Mouse (Mus musculus) forebrain, embryonic 11.5 days (tissue): ENCODE measurements around the gene Tsen2. TPM values are rescaled to one million over a fixed set of nuclear protein-coding genes. Genes with fewer than 3 reads are reported as not detected.

ENCODE experiments used
- ATAC-seq: fragments of 200-750 bp; cut with Nextera tagmentation; replicated peaks from 2 replicates; pipeline ENCODE4 v1.8.0; 2017; ENCODE audit warnings: moderate TSS enrichment; ENCODE audit not compliant: low FRiP score
- DNase-seq: peaks from one replicate; pipeline ENCODE4 v3.0.0-alpha.2; 2017; ENCODE audit warnings: low spot score
- H3K27ac ChIP-seq: fragments of 300-500 bp; sonication (generic); 2 replicates; pipeline ENCODE4 v1.5.1; 2014; ENCODE audit warnings: low read depth, low read length
- H3K27me3 ChIP-seq: fragments of 300-500 bp; sonication (generic); 2 replicates; pipeline ENCODE4 v1.6.1; 2014; ENCODE audit warnings: mild to moderate bottlenecking, low read length, mixed read lengths; ENCODE audit not compliant: control insufficient read depth, insufficient read depth
- H3K36me3 ChIP-seq: fragments of 300-500 bp; sonication (generic); 2 replicates; pipeline ENCODE4 v1.6.1; 2014; ENCODE audit warnings: mild to moderate bottlenecking, low read length, moderate library complexity, mixed read lengths; ENCODE audit not compliant: control insufficient read depth, insufficient read depth
- H3K4me1 ChIP-seq: fragments of 300-500 bp; sonication (generic); replicated peaks from 2 replicates; pipeline ENCODE4 v1.6.1; 2014; ENCODE audit warnings: low read length, mixed read lengths; ENCODE audit not compliant: control insufficient read depth, insufficient read depth
- H3K4me2 ChIP-seq: fragments of 300-500 bp; sonication (generic); 2 replicates; pipeline ENCODE4 v1.6.1; 2014; ENCODE audit warnings: low read depth, mild to moderate bottlenecking, low read length, moderate library complexity, mixed read lengths; ENCODE audit not compliant: severe bottlenecking
- H3K4me3 ChIP-seq: fragments of 300-500 bp; sonication (generic); 2 replicates; pipeline ENCODE4 v1.5.1; 2014; ENCODE audit warnings: low read depth, low read length
- H3K9ac ChIP-seq: fragments of 300-500 bp; sonication (generic); 2 replicates; pipeline ENCODE4 v1.6.1; 2014; ENCODE audit warnings: low read length
- H3K9me3 ChIP-seq: fragments of 300-500 bp; sonication (generic); 2 replicates; pipeline ENCODE4 v1.6.1; 2016; ENCODE audit warnings: low read length, mixed read lengths; ENCODE audit not compliant: control insufficient read depth
- WGBS: fragments of 180-500 bp; shearing (Covaris S2); extraction: QIAGEN DNeasy Blood & Tissue Kit; methylation state at CpG from one replicate; pipeline ENCODE4 v1.1.7; 2014; 5-methylcytosine and 5-hydroxymethylcytosine counted together
- polyA plus RNA-seq: library from polyadenylated mRNA; unstranded; fragments of >200 nt; fragmentation: Nextera tagmentation; extraction: Ambion mirVana; gene quantifications from 2 replicates; pipeline ENCODE4 v1.2.1, GENCODE M21; 2014

Tsen2 gene
- polyA plus RNA-seq, 1 experiment from 2014 or later, result 33.8 TPM

- H3K9me3 ChIP-seq, result no peaks in the 10 kb centered on the region; the same call in 1 of the 2 replicates
- H3K27ac ChIP-seq, result no peak overlapping the region
- 94% methylated on average over 3 of the region's 3 CpGs for WGBS
- no peak overlapping the region for H3K9ac ChIP-seq
- no peaks in the 10 kb centered on the region for H3K27me3 ChIP-seq
- H3K4me1 ChIP-seq, result no peaks in the 10 kb centered on the region
- DNase-seq, result no peak
- no peak for ATAC-seq
- H3K36me3 ChIP-seq, result no peaks in the 10 kb centered on the region
- no peak overlapping the region for H3K4me3 ChIP-seq
- H3K4me2 ChIP-seq, result no peak overlapping the region
These were observed 33.0 kb upstream of the Tsen2 start for GRCm38 (mm10) chr6:115511447-115511846.

GRCm38 (mm10) chr6:115513207-115513606 lies 31.3 kb upstream of the Tsen2 start:
- no peak overlapping the region for H3K4me3 ChIP-seq
- H3K9ac ChIP-seq, result no peak overlapping the region
- WGBS, result 89% methylated on average over 4 of the region's 4 CpGs
- no peaks in the 10 kb centered on the region for H3K4me1 ChIP-seq
- DNase-seq (no peak), ATAC-seq (no peak)
- no peaks in the 10 kb centered on the region; the same call in 1 of the 2 replicates for H3K9me3 ChIP-seq
- no peak overlapping the region for H3K27ac ChIP-seq
- no peaks in the 10 kb centered on the region for H3K27me3 ChIP-seq
- no peak overlapping the region for H3K4me2 ChIP-seq
- no peaks in the 10 kb centered on the region for H3K36me3 ChIP-seq

GRCm38 (mm10) chr6:115517904-115518303 lies 26.6 kb upstream of the Tsen2 start:
- H3K4me2 ChIP-seq, result no peak overlapping the region
- ATAC-seq (no peak), DNase-seq (no peak)
- H3K4me3 ChIP-seq, result no peak overlapping the region
- H3K9ac ChIP-seq, result no peak overlapping the region
- no peak overlapping the region for H3K27ac ChIP-seq
- no peaks in the 10 kb centered on the region for H3K36me3 ChIP-seq
- H3K9me3 ChIP-seq, result no peaks in the 10 kb centered on the region
- H3K4me1 ChIP-seq, result no peaks in the 10 kb centered on the region
- WGBS, result 80% methylated on average over 4 of the region's 4 CpGs
- no peaks in the 10 kb centered on the region for H3K27me3 ChIP-seq

- Histone ChIP-seq H3K4me2 (no peak overlapping the region), H3K4me3 (no peak overlapping the region), H3K27ac (no peak overlapping the region), H3K27me3 (no peaks in the 10 kb centered on the region), H3K9me3 (no peaks in the 10 kb centered on the region), H3K9ac (no peak overlapping the region), H3K4me1 (no peaks in the 10 kb centered on the region), H3K36me3 (no peaks in the 10 kb centered on the region)
- no peak for ATAC-seq
- no peak for DNase-seq
- WGBS, result 72% methylated on average over 2 of the region's 2 CpGs
These were observed 26.1 kb upstream of the Tsen2 start for GRCm38 (mm10) chr6:115518352-115518751.

DNA sequence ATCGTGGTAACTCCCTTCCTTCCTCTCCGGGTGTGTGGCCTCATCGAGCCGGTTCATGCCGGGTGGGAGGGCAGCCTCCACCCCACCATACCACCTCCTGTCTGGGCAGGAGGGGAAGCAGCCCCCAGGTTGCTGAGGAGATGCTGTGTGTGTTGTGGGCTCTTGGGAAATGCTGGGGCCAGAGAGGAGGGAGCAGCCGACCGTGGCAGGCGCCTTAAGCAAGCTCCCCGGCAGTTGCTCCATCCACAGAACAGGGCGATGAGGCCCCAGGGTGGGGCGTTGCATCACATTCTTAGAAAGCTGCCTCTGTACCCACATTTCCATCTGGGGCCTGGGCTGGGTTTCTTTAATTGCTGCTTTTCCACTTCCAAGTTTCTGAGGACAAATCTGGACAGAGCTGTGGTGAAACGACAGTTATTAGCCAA lies 25.2 kb upstream of the Tsen2 start:
- H3K9me3 ChIP-seq, result no peaks in the 10 kb centered on the region
- no peak overlapping the region for H3K4me2 ChIP-seq
- H3K27ac ChIP-seq, result no peak overlapping the region
- no peaks in the 10 kb centered on the region for H3K36me3 ChIP-seq
- no peaks in the 10 kb centered on the region for H3K4me1 ChIP-seq
- WGBS, result 81% methylated on average over 12 of the region's 12 CpGs
- no peak overlapping the region for H3K4me3 ChIP-seq
- DNase-seq (no peak), ATAC-seq (no peak)
- H3K27me3 ChIP-seq, result no peaks in the 10 kb centered on the region
- H3K9ac ChIP-seq, result no peak overlapping the region

DNA sequence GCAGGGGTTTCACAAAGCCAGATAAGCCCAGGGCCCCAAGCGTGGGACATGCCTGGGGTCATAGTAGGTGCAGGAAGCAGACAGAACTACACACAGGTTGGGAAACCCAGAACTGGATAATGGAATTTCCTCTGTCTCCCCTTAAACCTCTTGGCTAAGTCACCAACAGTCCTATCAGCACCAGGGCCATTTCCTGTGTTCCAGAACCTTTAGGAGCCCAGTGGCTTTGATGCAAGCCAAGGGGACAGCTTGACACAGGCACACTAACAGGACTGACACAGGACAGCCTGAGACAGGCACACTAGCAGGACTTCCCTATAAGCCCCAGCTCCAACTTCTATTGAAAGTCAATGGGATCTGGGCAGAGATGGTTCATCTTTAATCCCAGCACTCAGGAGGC lies 22.5 kb upstream of the Tsen2 start:
- DNase-seq (no peak), ATAC-seq (no peak)
- Histone ChIP-seq H3K4me2 (no peak overlapping the region), H3K9ac (no peak overlapping the region), H3K4me3 (no peak overlapping the region), H3K4me1 (no peaks in the 10 kb centered on the region), H3K27ac (no peak overlapping the region), H3K27me3 (no peaks in the 10 kb centered on the region), H3K9me3 (no peaks in the 10 kb centered on the region), H3K36me3 (no peaks in the 10 kb centered on the region)
- 74% methylated on average over 1 of the region's 1 CpGs for WGBS

GRCm38 (mm10) chr6:115522691-115523146 lies 21.7 kb upstream of the Tsen2 start:
- no peak for ATAC-seq
- no peaks in the 10 kb centered on the region for H3K36me3 ChIP-seq
- no peak for DNase-seq
- no peaks in the 10 kb centered on the region for H3K4me1 ChIP-seq
- no peak overlapping the region for H3K4me3 ChIP-seq
- H3K9me3 ChIP-seq, result no peaks in the 10 kb centered on the region
- H3K4me2 ChIP-seq, result no peak overlapping the region
- no peak overlapping the region for H3K9ac ChIP-seq
- WGBS, result 92% methylated on average over 6 of the region's 6 CpGs
- H3K27me3 ChIP-seq, result no peaks in the 10 kb centered on the region
- H3K27ac ChIP-seq, result no peak overlapping the region

- no peaks in the 10 kb centered on the region for H3K36me3 ChIP-seq
- 89% methylated on average over 9 of the region's 9 CpGs for WGBS
- no peaks in the 10 kb centered on the region for H3K4me1 ChIP-seq
- H3K27me3 ChIP-seq, result no peaks in the 10 kb centered on the region
- DNase-seq, result no peak
- no peak for ATAC-seq
- H3K4me3 ChIP-seq, result no peak overlapping the region
- no peak overlapping the region for H3K9ac ChIP-seq
- H3K9me3 ChIP-seq, result no peaks in the 10 kb centered on the region
- no peak overlapping the region for H3K27ac ChIP-seq
- no peak overlapping the region for H3K4me2 ChIP-seq
These were observed 21.3 kb upstream of the Tsen2 start for GRCm38 (mm10) chr6:115523201-115523600.

- H3K9ac ChIP-seq, result no peak overlapping the region
- 86% methylated on average over 9 of the region's 9 CpGs for WGBS
- H3K4me3 ChIP-seq, result no peak overlapping the region
- ATAC-seq (no peak), DNase-seq (no peak)
- H3K4me2 ChIP-seq, result no peak overlapping the region
- H3K9me3 ChIP-seq, result no peaks in the 10 kb centered on the region
- no peaks in the 10 kb centered on the region for H3K4me1 ChIP-seq
- no peak overlapping the region for H3K27ac ChIP-seq
- H3K36me3 ChIP-seq, result no peaks in the 10 kb centered on the region
- H3K27me3 ChIP-seq, result no peaks in the 10 kb centered on the region
These were observed 19.9 kb upstream of the Tsen2 start for GRCm38 (mm10) chr6:115524449-115524990.
